Mouse (Mus musculus): ENCODE results near the gene Adam12.

DNA sequence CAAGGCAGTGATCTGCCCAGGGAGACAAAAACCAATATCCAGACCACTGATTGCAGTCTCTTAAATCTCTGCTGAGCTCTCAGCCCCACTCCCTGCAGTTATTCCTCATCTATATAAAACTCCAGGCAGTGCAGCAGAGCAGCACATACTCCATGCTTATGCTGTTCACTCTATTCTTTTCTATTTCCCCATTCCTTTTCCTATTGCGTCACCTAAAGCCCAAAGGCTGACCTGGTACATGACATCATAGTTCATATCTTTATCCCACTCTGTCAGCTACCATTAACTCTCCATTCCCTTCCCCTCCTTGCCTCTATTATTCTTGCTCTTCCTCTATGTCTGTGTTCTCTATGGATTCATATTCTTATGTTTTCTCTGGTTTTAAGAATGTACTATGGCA is 246.3 kb downstream of the Adam12 start:
- TF ChIP-seq POLR2A (IDR thresholded peaks at IDR 0.05; ENCODE audit: extremely low read depth, insufficient read depth, low read length) (no peak), CTCF (IDR thresholded peaks at IDR 0.05; ENCODE audit: low read depth, low read length) (no peak)
